Comparison of ENCODE assay signal across 8 mouse cellular contexts in genomic region chr12:12420841-12421579, GRCm38 (mm10).
DNase-seq lines count a peak whose midpoint lies in the region; ATAC-seq and TF ChIP-seq lines count a peak whose summit lies in the region.

No protein-coding gene starts in this region.

- H3K9me3 ChIP-seq in megakaryocyte, embryonic 14.5 days: no peaks in the 10 kb centered on the region

- H3K27me3 ChIP-seq in megakaryocyte, embryonic 14.5 days (replicated peaks): no peaks in the 10 kb centered on the region

- H3K27ac ChIP-seq in cortical plate, adult 2 months (ENCODE audit: insufficient read depth, low read length): no peak overlapping the region

- TF ChIP-seq POLR2A in cortical plate, adult 2 months (IDR thresholded peaks at IDR 0.05; ENCODE audit: extremely low read depth, insufficient read depth, low read length): no peak

- ATAC-seq in activated CD4-positive, CD25-positive, alpha-beta regulatory T cell, adult 4 months: peak; percentile 75

- peak overlapping the region; percentile 24 for H3K4me3 ChIP-seq in cortical plate, adult 2 months (ENCODE audit: insufficient read depth, low read length)
- peak overlapping the region; percentile 92 for H3K4me3 ChIP-seq in megakaryocyte, embryonic 14.5 days (replicated peaks)

- TF ChIP-seq CTCF in cortical plate, adult 2 months (IDR thresholded peaks at IDR 0.05; ENCODE audit: extremely low read depth, insufficient read depth, low read length): peak; percentile 87

- DNase-seq in gastrocnemius, postnatal 10 days: peak; percentile 80
- DNase-seq in induced T-regulatory cell, adult 2 months (ENCODE audit: low read depth): peak; percentile 65
- peak; percentile 66 to 78 for DNase-seq in left cerebral cortex, adult 8-10 months (ENCODE audit: low spot score in 2 of 2)
- DNase-seq in right cerebral cortex, adult 2 months (ENCODE audit: low spot score in 2 of 2): peak; percentile 86 to 87
- DNase-seq in urinary bladder, postnatal 10 days (ENCODE audit: low spot score): peak; percentile 18

- H3K36me3 ChIP-seq in megakaryocyte, embryonic 14.5 days (replicated peaks; ENCODE audit: low read length): peaks cover 79% of the 10 kb centered on the region

- H3K4me1 ChIP-seq in cortical plate, adult 2 months (ENCODE audit: control insufficient read depth, insufficient read depth, low read length): no peaks in the 10 kb centered on the region
- peaks cover 69% of the 10 kb centered on the region for H3K4me1 ChIP-seq in megakaryocyte, embryonic 14.5 days

Comparison
In these comparisons a context has a peak if more than half of its experiments do, and no peak if none do; other contexts are left out.
1. DNase-seq: peak in every context shown above with its lines; median percentile 86 in right cerebral cortex, adult 2 months; 80 in gastrocnemius, postnatal 10 days; 72 in left cerebral cortex, adult 8-10 months; 65 in induced T-regulatory cell, adult 2 months; 18 in urinary bladder, postnatal 10 days.